Mouse (Mus musculus) common myeloid progenitor, adult 5-6 weeks (primary cell): ENCODE data around the gene Spryd3. TPM values are rescaled to one million over a fixed set of nuclear protein-coding genes. Genes with fewer than 3 reads are reported as not detected.

Experiments
- ATAC-seq: replicated peaks from 2 replicates; pipeline ENCODE4 v1.8.0; 2016; ENCODE audit warnings: low read depth, mild to moderate bottlenecking, moderate TSS enrichment, inconsistent platforms; ENCODE audit not compliant: poor library complexity, severe bottlenecking
- total RNA-seq: library from RNA; stranded (forward); fragments of 200-1000, 187-1606 nt; gene quantifications from 2 replicates; pipeline ENCODE4 v1.2.3, GENCODE M21; 2017

Gene Spryd3
- total RNA-seq, 1 experiment from 2014 or later: 15.5 TPM

DNA sequence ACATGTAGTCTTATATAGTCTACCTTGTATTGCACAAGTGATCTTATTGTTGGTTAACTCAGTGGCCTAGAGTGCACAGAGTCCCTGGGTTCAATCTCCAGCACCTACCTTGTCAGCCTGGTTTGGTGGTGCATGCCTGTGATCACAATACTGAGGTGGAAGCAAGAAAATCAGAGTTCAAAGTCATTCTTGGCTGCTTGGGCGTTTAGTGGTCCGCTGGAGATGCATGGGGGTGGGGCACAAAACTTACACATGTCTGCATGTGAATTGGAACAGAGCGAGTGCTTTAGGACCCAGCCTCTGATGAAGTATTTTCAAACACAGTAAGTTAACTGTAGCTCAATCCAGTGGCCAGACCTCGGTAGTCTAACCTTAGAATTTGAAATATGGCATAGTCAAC lies 56.8 kb downstream of the Spryd3 start:
- no peak for ATAC-seq

DNA sequence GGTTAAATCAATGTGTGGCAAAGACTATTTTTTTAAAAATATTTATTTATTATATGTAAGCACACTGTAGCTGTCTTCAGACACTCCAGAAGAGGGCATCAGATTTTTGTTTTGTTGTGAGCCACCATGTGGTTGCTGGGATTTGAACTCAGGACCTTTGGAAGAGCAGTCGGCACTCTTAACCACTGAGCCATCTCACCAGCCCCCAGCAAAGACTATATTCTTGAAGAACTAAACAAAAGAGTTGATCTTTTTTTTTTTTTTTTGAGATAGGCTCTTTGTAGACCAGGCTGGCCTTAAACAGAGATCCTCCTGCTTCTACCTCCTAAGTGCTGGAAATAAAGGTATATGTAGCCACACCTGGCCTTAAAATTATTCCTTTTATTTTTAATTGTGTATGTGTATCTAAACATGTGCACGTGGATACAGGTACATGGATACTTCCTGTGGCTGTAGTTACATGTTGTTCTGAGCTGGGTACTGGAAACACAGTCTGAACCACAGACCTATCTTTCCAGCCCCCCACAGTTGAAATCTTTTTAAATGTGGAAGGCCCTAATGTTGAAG lies 58.8 kb downstream of the Spryd3 start:
- no peak for ATAC-seq

DNA sequence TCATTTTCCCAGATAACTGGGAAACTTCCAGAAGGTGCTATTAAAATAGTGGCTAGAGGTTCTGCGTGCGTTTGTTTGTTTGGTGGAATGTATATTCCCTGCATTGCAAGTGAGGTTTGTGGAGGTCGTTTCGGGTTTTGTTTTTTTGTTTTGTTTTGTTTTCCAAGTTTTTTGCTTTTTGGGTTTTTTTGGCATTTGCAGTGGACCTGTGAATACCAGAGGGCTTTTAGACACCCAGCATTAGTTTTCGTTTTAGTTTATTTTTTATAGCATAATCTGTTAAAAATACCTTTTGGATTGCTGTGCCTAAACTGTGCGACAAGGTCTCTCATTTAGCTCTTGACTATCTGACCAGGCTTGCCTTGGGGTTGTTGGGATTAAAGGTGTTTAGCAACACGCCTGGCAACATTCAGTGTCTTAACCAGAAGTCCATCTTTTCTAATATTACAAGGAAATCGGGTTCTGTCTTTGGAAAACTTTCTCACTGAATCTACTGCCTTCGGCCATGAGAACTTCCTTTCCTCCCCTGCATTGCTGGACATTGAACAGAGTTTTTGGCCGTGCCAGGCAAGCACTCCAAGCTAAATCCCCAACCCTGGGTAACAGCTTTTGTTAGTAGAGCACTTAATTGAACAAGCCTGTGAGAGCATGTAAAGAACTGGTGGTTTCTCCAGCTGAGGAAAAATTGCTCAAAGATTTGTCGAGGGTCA lies 61.0 kb downstream of the Spryd3 start:
- ATAC-seq: no peak

- ATAC-seq: peak; percentile 9
Measured at GRCm38 (mm10) chr15:102074070-102074731, 61.8 kb downstream of the Spryd3 start.

- ATAC-seq: peak; percentile 90
Measured at GRCm38 (mm10) chr15:102073559-102074069, 62.4 kb downstream of the Spryd3 start, which contains the start of gene Eif4b. Eif4b (plus strand) TSS chr15:102073773.

GRCm38 (mm10) chr15:102072963-102073558 lies 63.0 kb downstream of the Spryd3 start:
- no peak for ATAC-seq

GRCm38 (mm10) chr15:102070476-102071467 lies 65.3 kb downstream of the Spryd3 start:
- peak; percentile 33; the same call in 1 of the 2 replicates for ATAC-seq

Other genes starting within 250 kb of the Spryd3 start
- gene Krt76, start 243.3 kb downstream of the Spryd3 start, total RNA-seq: not detected in 2 replicates
- gene Krt4, start 211.5 kb downstream of the Spryd3 start, total RNA-seq: not detected in 2 replicates
- gene Krt79, start 195.9 kb downstream of the Spryd3 start, total RNA-seq: not detected in 2 replicates
- not detected in 2 replicates for gene Krt78, start 181.9 kb downstream of the Spryd3 start, total RNA-seq
- gene Krt8, start 131.8 kb downstream of the Spryd3 start, total RNA-seq: not detected in 2 replicates
- 15.7 and 19.7 TPM in 2 replicates for gene Krt18, start 108.1 kb downstream of the Spryd3 start, total RNA-seq
- gene Eif4b, start 62.5 kb downstream of the Spryd3 start, total RNA-seq: 452 and 502 TPM in 2 replicates
- gene Tns2, start 35.8 kb downstream of the Spryd3 start, total RNA-seq: not detected in 2 replicates
- not detected in 2 replicates for gene Igfbp6, start 8.1 kb upstream of the Spryd3 start, total RNA-seq
- gene Soat2, start 14.3 kb upstream of the Spryd3 start, total RNA-seq: 3.3 and 6.3 TPM in 2 replicates
- 33.7 and 35.4 TPM in 2 replicates for gene Zfp740, start 67.0 kb upstream of the Spryd3 start, total RNA-seq
- gene Csad, start 68.5 kb upstream of the Spryd3 start, total RNA-seq: 7.0 and 27.8 TPM in 2 replicates
- gene Itgb7, start 95.7 kb upstream of the Spryd3 start, total RNA-seq: 81.3 and 108 TPM in 2 replicates
- 1.2 and 3.9 TPM in 2 replicates for gene Rarg, start 121.3 kb upstream of the Spryd3 start, total RNA-seq
- not detected in 2 replicates for gene Gm9918, start 134.3 kb upstream of the Spryd3 start, total RNA-seq
- gene Mfsd5, start 143.2 kb upstream of the Spryd3 start, total RNA-seq: 16.8 and 21.0 TPM in 2 replicates
- gene Espl1, start 160.0 kb upstream of the Spryd3 start, total RNA-seq: 24.6 and 39.7 TPM in 2 replicates
- 219 and 289 TPM in 2 replicates for gene Pfdn5, start 189.9 kb upstream of the Spryd3 start, total RNA-seq
- gene Myg1, start 195.5 kb upstream of the Spryd3 start, total RNA-seq: 40.0 and 50.8 TPM in 2 replicates
- gene Aaas, start 214.5 kb upstream of the Spryd3 start, total RNA-seq: 111 and 199 TPM in 2 replicates
- gene Sp7, start 230.9 kb upstream of the Spryd3 start, total RNA-seq: not detected in 2 replicates